Comparison of ENCODE assay signal across 17 mouse cellular contexts in the genomic region with DNA sequence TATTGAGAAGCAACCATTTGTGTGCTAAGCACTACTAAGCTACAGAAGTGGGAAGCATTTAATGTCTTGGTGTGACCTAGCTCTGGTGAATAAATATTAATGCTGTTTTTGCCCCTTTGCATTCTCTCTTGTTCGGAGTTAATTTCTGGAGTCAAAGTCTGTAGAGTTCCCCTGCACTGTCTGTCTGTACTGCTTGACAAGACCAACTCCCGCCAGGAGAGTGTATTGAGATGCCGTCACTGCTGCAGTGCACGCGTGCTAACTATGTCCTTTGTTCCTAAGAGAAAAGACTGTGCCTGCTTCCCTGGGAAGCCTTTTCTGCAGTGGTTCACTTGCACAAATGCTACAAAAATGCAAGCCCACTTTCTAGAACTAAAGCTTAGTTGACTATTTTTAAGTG.
A peak's percentile ranks its signal among the peaks of the same experiment; 100 is the strongest.
DNase-seq lines count a peak whose midpoint lies in the region; ATAC-seq lines count a peak whose summit lies in the region.
"Had no signal": no experiment of that assay in that cellular context is flagged by ENCODE, and none has a peak within 500 bp of the region (broad histone marks: within the 10 kb centered on the region; RNA-seq: fewer than 3 reads in every experiment).

No protein-coding gene starts in this region.

- no peaks in the 10 kb centered on the region for H3K27me3 ChIP-seq in hindbrain, embryonic 11.5 days (ENCODE audit: control insufficient read depth, insufficient read depth, low read length)
- H3K27me3 ChIP-seq in hindbrain, embryonic 14.5 days (ENCODE audit: control insufficient read depth, insufficient read depth, low read length): no peaks in the 10 kb centered on the region
- H3K27me3 ChIP-seq in forebrain, embryonic 15.5 days: no peaks in the 10 kb centered on the region

- WGBS in hindbrain, embryonic 11.5 days: 28% methylated on average over 5 of the region's 5 CpGs
- WGBS in hindbrain, embryonic 14.5 days: 12% methylated on average over 5 of the region's 5 CpGs
- WGBS in forebrain, embryonic 15.5 days: 8% methylated on average over 5 of the region's 5 CpGs

- no peaks in the 10 kb centered on the region for H3K9me3 ChIP-seq in hindbrain, embryonic 11.5 days (ENCODE audit: control insufficient read depth, low read length)
- H3K9me3 ChIP-seq in hindbrain, embryonic 14.5 days (ENCODE audit: control insufficient read depth, low read length): no peaks in the 10 kb centered on the region
- no peaks in the 10 kb centered on the region for H3K9me3 ChIP-seq in forebrain, embryonic 15.5 days
- H3K9me3 ChIP-seq: limb, embryonic 10.5 days had no signal

- H3K9ac ChIP-seq in hindbrain, embryonic 11.5 days (ENCODE audit: low read depth, low read length): no peak overlapping the region
- no peak overlapping the region for H3K9ac ChIP-seq in hindbrain, embryonic 14.5 days
- H3K9ac ChIP-seq in forebrain, embryonic 15.5 days (replicated peaks): no peak overlapping the region
- H3K9ac ChIP-seq: lung, embryonic 14.5 days had no signal

- peak overlapping the region; percentile 53; the same call in 1 of the 2 replicates for H3K27ac ChIP-seq in hindbrain, embryonic 11.5 days (ENCODE audit: low read depth, low read length)
- H3K27ac ChIP-seq in hindbrain, embryonic 14.5 days: no peak overlapping the region
- peak overlapping the region; percentile 47 for H3K27ac ChIP-seq in forebrain, embryonic 15.5 days (replicated peaks)
- H3K27ac ChIP-seq: limb, embryonic 10.5 days; stomach, postnatal 0 days had no signal

- no peaks in the 10 kb centered on the region for H3K36me3 ChIP-seq in hindbrain, embryonic 11.5 days (ENCODE audit: control insufficient read depth, insufficient read depth, low read length)
- H3K36me3 ChIP-seq in hindbrain, embryonic 14.5 days (replicated peaks; ENCODE audit: control insufficient read depth, insufficient read depth): no peaks in the 10 kb centered on the region
- peaks cover 3% of the 10 kb centered on the region; the same call in 1 of the 2 replicates for H3K36me3 ChIP-seq in forebrain, embryonic 15.5 days

- no peak overlapping the region for H3K4me3 ChIP-seq in hindbrain, embryonic 11.5 days (ENCODE audit: low read depth, low read length)
- no peak overlapping the region for H3K4me3 ChIP-seq in hindbrain, embryonic 14.5 days (replicated peaks; ENCODE audit: low read length)
- no peak overlapping the region for H3K4me3 ChIP-seq in forebrain, embryonic 15.5 days
- H3K4me3 ChIP-seq: limb, embryonic 10.5 days had no signal

- peak; percentile 81; the same call in 1 of the 2 replicates for ATAC-seq in hindbrain, embryonic 11.5 days (ENCODE audit: low FRiP score)
- ATAC-seq in hindbrain, embryonic 14.5 days (ENCODE audit: low FRiP score): no peak
- ATAC-seq in forebrain, embryonic 15.5 days (replicated peaks): peak; percentile 79

- no peak overlapping the region for H3K4me2 ChIP-seq in hindbrain, embryonic 11.5 days (replicated peaks; ENCODE audit: low read depth, low read length)
- no peak overlapping the region for H3K4me2 ChIP-seq in hindbrain, embryonic 14.5 days (replicated peaks)
- no peak overlapping the region for H3K4me2 ChIP-seq in forebrain, embryonic 15.5 days (replicated peaks)
- H3K4me2 ChIP-seq: liver, embryonic 11.5 days; lung, embryonic 14.5 days had no signal

- H3K4me1 ChIP-seq in hindbrain, embryonic 11.5 days (replicated peaks; ENCODE audit: control insufficient read depth, insufficient read depth, low read length): 0 out of 2 replicates have a peak, but pooled peaks cover 2% of the 10 kb centered on the region
- H3K4me1 ChIP-seq in hindbrain, embryonic 14.5 days (replicated peaks; ENCODE audit: control insufficient read depth, insufficient read depth, low read length): no peaks in the 10 kb centered on the region
- peaks cover 23% of the 10 kb centered on the region for H3K4me1 ChIP-seq in forebrain, embryonic 15.5 days
- H3K4me1 ChIP-seq: limb, embryonic 10.5 days had no signal

- peak; percentile 54 for DNase-seq in hindbrain, embryonic 11.5 days (ENCODE audit: low spot score)
- no peak for DNase-seq in hindbrain, embryonic 14.5 days (ENCODE audit: low spot score)
- peak; percentile 26 for DNase-seq in right cerebral cortex, adult 18-20 months
- no peak for DNase-seq in right cerebral cortex, postnatal 14 days
- DNase-seq in retina, embryonic 14.5 days (ENCODE audit: low spot score): peak; percentile 32
- no peak for DNase-seq in heart, postnatal 4 days
- DNase-seq in kidney, postnatal 14 days: no peak
- DNase-seq: adrenal gland, postnatal 14 days; cerebellum, adult 18-20 months; gastrocnemius, postnatal 25 days; heart, postnatal 10 days; lung, embryonic 14.5 days; thymus, postnatal 14 days had no signal

Comparison
In these comparisons a context has a peak if more than half of its experiments do, and no peak if none do; other contexts are left out.
1. DNase-seq: peak in hindbrain, embryonic 11.5 days (single experiment), right cerebral cortex, adult 18-20 months (single experiment) and retina, embryonic 14.5 days (single experiment); none in hindbrain, embryonic 14.5 days (single experiment), right cerebral cortex, postnatal 14 days (single experiment), heart, postnatal 4 days (single experiment) and kidney, postnatal 14 days (single experiment).